Mouse (Mus musculus): Measurements from ENCODE around the gene Rubcn.
A peak's percentile ranks its signal among the peaks of the same experiment; 100 is the strongest.

The Rubcn gene

GRCm38 (mm10) chr16:32867919-32868552 is 9.5 kb downstream of the Rubcn start:
- peak; percentile 93 to 95 for DNase-seq

- no peak for DNase-seq
These were observed 10.9 kb downstream of the Rubcn start for GRCm38 (mm10) chr16:32866713-32867112.

GRCm38 (mm10) chr16:32865401-32865800 is 12.2 kb downstream of the Rubcn start:
- no peak for DNase-seq

GRCm38 (mm10) chr16:32861813-32862385 is 15.7 kb downstream of the Rubcn start:
- no peak for DNase-seq

GRCm38 (mm10) chr16:32858771-32859636 is 18.6 kb downstream of the Rubcn start:
- DNase-seq, result peak; percentile 67 to 74

GRCm38 (mm10) chr16:32858356-32858755 is 19.2 kb downstream of the Rubcn start:
- DNase-seq, result no peak

GRCm38 (mm10) chr16:32856751-32857150 is 20.8 kb downstream of the Rubcn start:
- DNase-seq, result no peak

GRCm38 (mm10) chr16:32854050-32854571 is 23.5 kb downstream of the Rubcn start:
- no peak for DNase-seq

GRCm38 (mm10) chr16:32853492-32854049 is 24.0 kb downstream of the Rubcn start:
- no peak for DNase-seq

GRCm38 (mm10) chr16:32849042-32849830 is 28.3 kb downstream of the Rubcn start:
- DNase-seq, result peak; percentile 51 to 64

- DNase-seq, result no peak
These were observed 30.5 kb downstream of the Rubcn start for GRCm38 (mm10) chr16:32847103-32847502.

- no peak for DNase-seq
These were observed 46.1 kb downstream of the Rubcn start for GRCm38 (mm10) chr16:32831501-32831900.

GRCm38 (mm10) chr16:32829104-32829503 is 48.5 kb downstream of the Rubcn start:
- no peak for DNase-seq

GRCm38 (mm10) chr16:32826521-32826920 is 51.0 kb downstream of the Rubcn start:
- DNase-seq, result no peak

GRCm38 (mm10) chr16:32825380-32825779 is 52.2 kb downstream of the Rubcn start:
- no peak for DNase-seq

GRCm38 (mm10) chr16:32824061-32824460 is 53.5 kb downstream of the Rubcn start:
- no peak for DNase-seq

- DNase-seq, result no peak
These were observed 54.1 kb downstream of the Rubcn start for GRCm38 (mm10) chr16:32823487-32823886.

- DNase-seq, result no peak
These were observed 54.7 kb downstream of the Rubcn start for GRCm38 (mm10) chr16:32822881-32823280.

- peak; percentile 66 to 78 for DNase-seq
These were observed 55.1 kb downstream of the Rubcn start for GRCm38 (mm10) chr16:32822450-32822827.

GRCm38 (mm10) chr16:32821772-32822449 is 55.7 kb downstream of the Rubcn start:
- peak; percentile 50 to 73 for DNase-seq

- DNase-seq, result no peak
These were observed 59.1 kb downstream of the Rubcn start for GRCm38 (mm10) chr16:32818441-32818840.

- peak; percentile 42 to 60 for DNase-seq
These were observed 59.5 kb downstream of the Rubcn start for GRCm38 (mm10) chr16:32818036-32818435.
